Mouse (Mus musculus) heart, adult 2 months (tissue): ENCODE data around the gene Slc48a1. TPM values are rescaled to one million over a fixed set of nuclear protein-coding genes. Genes with fewer than 3 reads are reported as not detected.
A peak's percentile ranks its signal among the peaks of the same experiment; 100 is the strongest.

ENCODE experiments used
- DNase-seq, 2 experiments: peaks; one replicate each; pipeline ENCODE4 v3.0.0; 2021
- H3K27ac ChIP-seq: fragments of 200-600 bp; 2 replicates; pipeline ENCODE4 v1.8.1; 2022
- H3K27me3 ChIP-seq: fragments of 200-500 bp; 2 replicates; pipeline ENCODE4 v1.6.1; 2012; ENCODE audit warnings: mild to moderate bottlenecking, low read length, inconsistent platforms, mixed read lengths; ENCODE audit not compliant: control insufficient read depth, insufficient read depth
- H3K36me3 ChIP-seq: fragments of 200-500 bp; 2 replicates; pipeline ENCODE4 v1.6.1; 2012; ENCODE audit warnings: low read length, inconsistent platforms; ENCODE audit not compliant: control insufficient read depth, insufficient read depth
- H3K4me1 ChIP-seq: fragments of 200-500 bp; 2 replicates; pipeline ENCODE4 v1.6.1; 2011; ENCODE audit warnings: low read length; ENCODE audit not compliant: control insufficient read depth, insufficient read depth
- H3K4me3 ChIP-seq: fragments of 200-600 bp; 2 replicates; pipeline ENCODE4 v1.8.1; 2022
- H3K79me2 ChIP-seq: fragments of 200-500 bp; replicated peaks from 2 replicates; pipeline ENCODE4 v1.6.1; 2012; ENCODE audit warnings: mild to moderate bottlenecking, inconsistent platforms, low read length, moderate library complexity, mixed read lengths; ENCODE audit not compliant: control insufficient read depth, insufficient read depth
- H3K9ac ChIP-seq: fragments of 200-500 bp; 2 replicates; pipeline ENCODE4 v1.6.1; 2012; ENCODE audit warnings: low read depth, mild to moderate bottlenecking, control low read depth, inconsistent platforms, low read length, mixed read lengths
- CTCF ChIP-seq: fragments of 200-600 bp; IDR thresholded peaks from 2 replicates; pipeline ENCODE4 v1.8.1; 2022; ENCODE audit warnings: antibody characterized with exemption, mild to moderate bottlenecking, moderate library complexity
- EP300 ChIP-seq: fragments of 200-500 bp; IDR thresholded peaks from 2 replicates; pipeline ENCODE4 v1.6.1; 2011; ENCODE audit warnings: low read depth, low read length, control low read depth; ENCODE audit not compliant: insufficient read depth
- POLR2A ChIP-seq: fragments of 200-500 bp; IDR thresholded peaks from 2 replicates; pipeline ENCODE4 v1.6.1; 2011; ENCODE audit warnings: mild to moderate bottlenecking, low read depth, low read length, control low read depth; ENCODE audit not compliant: insufficient read depth
- WGBS: fragments of 180-500 bp; shearing (Covaris S2); methylation state at CpG from one replicate; pipeline ENCODE4 v1.1.7; 2018; 5-methylcytosine and 5-hydroxymethylcytosine counted together
- intact Hi-C: fragments of 180-260 bp; cut with DNase I; formaldehyde crosslinking; loops from one replicate; pipeline ENCODE4 v1.15.1; 2025
- polyA plus RNA-seq: library from polyadenylated mRNA; depleted of rRNA; stranded (reverse); fragments of >200 nt; gene quantifications from 2 replicates; pipeline ENCODE4 v1.2.3, GENCODE M21; 2012
- total RNA-seq, 2 experiments: library from RNA; stranded (reverse); gene quantifications; 2 replicates each; pipeline ENCODE4 v1.2.3; 2021

The Slc48a1 gene
- total and polyA plus RNA-seq, 3 experiments = 72.7 to 85.3 (median 73.0) TPM

DNA sequence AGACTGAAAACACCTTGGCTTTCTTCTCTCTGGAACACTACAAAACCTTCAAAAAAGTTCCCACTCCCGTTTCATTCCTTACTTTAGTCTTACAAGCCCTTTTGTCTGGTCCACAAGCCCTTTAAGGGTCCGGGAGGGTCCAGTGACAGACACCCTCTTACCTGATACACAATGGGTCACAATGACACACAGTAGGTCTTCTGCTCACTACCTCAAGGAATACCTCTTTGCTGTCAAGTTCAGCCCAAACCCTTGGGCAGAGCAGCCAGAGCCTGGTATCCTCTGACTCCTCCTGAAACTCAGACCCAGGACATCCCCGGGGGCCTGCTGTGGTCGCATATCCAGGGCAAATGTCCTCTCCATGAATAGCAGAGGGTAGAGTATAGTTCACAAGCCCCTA lies 29.4 kb upstream of the Slc48a1 start:
- H3K9ac ChIP-seq = no peak overlapping the region
- peaks cover 16% of the 10 kb centered on the region for H3K4me1 ChIP-seq
- no peak overlapping the region for H3K4me3 ChIP-seq
- no peaks in the 10 kb centered on the region for H3K79me2 ChIP-seq
- intact Hi-C loops = no loop called here
- TF ChIP-seq POLR2A (no peak), EP300 (no peak), CTCF (no peak)
- no peak overlapping the region for H3K27ac ChIP-seq
- 84% methylated on average over 4 of the region's 4 CpGs for WGBS
- peaks cover 12% of the 10 kb centered on the region for H3K36me3 ChIP-seq
- DNase-seq = no peak
- no peaks in the 10 kb centered on the region for H3K27me3 ChIP-seq

DNA sequence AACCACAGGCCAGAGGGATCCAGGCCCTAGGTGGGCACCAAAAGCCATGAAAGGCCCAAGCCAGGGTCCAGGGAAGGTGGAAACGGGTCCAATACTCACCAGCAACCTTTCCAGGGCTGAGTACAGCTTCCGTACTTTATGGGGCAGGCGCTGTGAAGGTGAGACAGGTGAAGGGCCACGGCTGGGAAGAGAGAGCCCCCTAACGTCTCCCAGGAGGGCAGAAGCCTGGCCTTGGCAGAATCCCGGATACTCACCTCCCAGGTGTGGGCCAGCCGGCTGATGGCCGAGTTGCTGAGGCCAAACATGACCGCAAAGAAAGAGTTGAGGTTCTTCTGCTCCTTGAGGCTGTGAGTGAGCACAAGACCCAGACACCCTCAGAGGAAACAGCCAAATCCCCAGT lies 28.9 kb upstream of the Slc48a1 start:
- no peak for DNase-seq
- Histone ChIP-seq H3K27ac (no peak overlapping the region), H3K36me3 (peaks cover 12% of the 10 kb centered on the region), H3K9ac (no peak overlapping the region), H3K79me2 (no peaks in the 10 kb centered on the region), H3K4me1 (peaks cover 20% of the 10 kb centered on the region), H3K4me3 (no peak overlapping the region), H3K27me3 (no peaks in the 10 kb centered on the region)
- intact Hi-C loops = no loop called here
- 94% methylated on average over 9 of the region's 9 CpGs for WGBS
- TF ChIP-seq EP300 (no peak), CTCF (no peak), POLR2A (no peak)

DNA sequence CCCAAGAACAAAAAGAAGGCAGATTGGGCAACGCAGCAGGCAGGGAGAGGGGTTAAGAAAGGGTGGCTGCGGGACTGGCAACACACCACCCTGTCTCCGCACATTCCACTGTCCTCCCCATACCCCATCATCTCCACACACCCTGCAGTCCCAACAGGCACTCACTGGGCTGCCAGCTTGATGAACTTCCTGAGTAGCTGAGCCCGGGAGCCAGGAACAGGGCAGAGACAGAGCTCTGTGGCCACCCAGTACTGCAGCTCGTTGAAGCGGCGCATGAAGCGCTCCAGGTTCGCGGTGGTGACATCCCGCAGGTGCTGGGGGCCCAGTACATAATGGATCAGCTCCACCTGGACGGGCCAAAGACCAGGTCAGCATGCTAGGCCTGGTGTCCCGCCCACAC lies 28.5 kb upstream of the Slc48a1 start:
- Histone ChIP-seq H3K9ac (no peak overlapping the region), H3K36me3 (peaks cover 13% of the 10 kb centered on the region), H3K79me2 (no peaks in the 10 kb centered on the region), H3K27me3 (no peaks in the 10 kb centered on the region), H3K4me1 (peaks cover 20% of the 10 kb centered on the region), H3K27ac (no peak overlapping the region), H3K4me3 (no peak overlapping the region)
- TF ChIP-seq CTCF = no peak
- 87% methylated on average over 13 of the region's 13 CpGs for WGBS
- intact Hi-C loops = loop anchor here (2.0 kb wide), 1 partner anchor 27 kb away; no protein-coding TSS in a partner anchor
- DNase-seq = no peak

DNA sequence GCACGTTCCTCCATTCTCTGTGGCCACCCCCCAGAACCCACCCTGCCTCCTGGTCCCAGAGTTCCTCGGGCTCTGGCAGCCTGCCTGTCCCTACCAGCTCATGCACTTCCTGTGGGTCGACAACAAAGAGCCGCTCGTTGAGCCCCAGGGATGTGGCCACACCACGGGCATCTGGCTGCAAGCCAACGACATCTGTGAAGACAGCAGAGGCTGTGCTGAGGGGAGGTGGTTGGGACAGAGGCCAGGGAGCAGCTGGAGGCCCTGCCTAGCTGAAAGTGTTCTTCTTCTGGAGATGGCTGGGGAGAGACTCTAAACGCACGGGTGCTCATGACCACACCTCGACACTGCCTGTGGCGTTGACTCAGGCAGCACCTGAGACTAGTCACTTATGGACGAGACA lies 27.6 kb upstream of the Slc48a1 start:
- TF ChIP-seq POLR2A (no peak), CTCF (no peak), EP300 (no peak)
- Histone ChIP-seq H3K27ac (peak overlapping the region; percentile 26; the same call in 1 of the 2 replicates), H3K4me3 (no peak overlapping the region), H3K27me3 (no peaks in the 10 kb centered on the region), H3K79me2 (no peaks in the 10 kb centered on the region), H3K9ac (no peak overlapping the region), H3K36me3 (peaks cover 13% of the 10 kb centered on the region), H3K4me1 (peaks cover 14% of the 10 kb centered on the region)
- 12% methylated on average over 12 of the region's 12 CpGs for WGBS
- peak; percentile 69 to 73 for DNase-seq
- intact Hi-C loops = loop anchor here (2.0 kb wide), 1 partner anchor 26 kb away; no protein-coding TSS in a partner anchor

DNA sequence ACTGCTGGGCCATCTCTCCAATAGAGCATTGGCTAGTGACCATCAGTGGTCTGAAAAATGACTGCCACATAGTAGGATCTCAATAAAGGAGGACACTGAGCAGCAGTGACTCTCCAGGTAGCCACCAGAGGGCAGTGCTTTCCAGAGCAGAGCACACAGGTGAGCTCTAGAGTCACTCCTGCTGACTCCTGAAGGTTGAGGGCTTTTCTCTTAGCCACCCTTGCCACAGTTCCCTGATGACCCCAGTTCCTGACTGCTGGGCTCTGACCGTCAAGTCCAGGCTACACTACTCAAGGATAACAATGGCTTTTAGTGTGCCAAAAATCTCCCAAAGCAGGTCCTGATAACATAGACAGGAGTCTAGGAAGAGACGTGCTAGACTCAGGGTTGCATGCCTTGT lies 26.6 kb upstream of the Slc48a1 start:
- WGBS = 43% methylated on average over 2 of the region's 2 CpGs
- H3K9ac ChIP-seq = no peak overlapping the region
- no peak for DNase-seq
- intact Hi-C loops = loop anchor here (2.0 kb wide), 1 partner anchor 25 kb away; no protein-coding TSS in a partner anchor
- no peaks in the 10 kb centered on the region for H3K79me2 ChIP-seq
- H3K36me3 ChIP-seq = peaks cover 13% of the 10 kb centered on the region
- no peak overlapping the region for H3K4me3 ChIP-seq
- TF ChIP-seq POLR2A = no peak; the same call in 1 of the 2 replicates
- TF ChIP-seq CTCF = peak; percentile 67
- TF ChIP-seq EP300 = peak; percentile 68; the same call in 1 of the 2 replicates
- H3K27me3 ChIP-seq = no peaks in the 10 kb centered on the region
- H3K27ac ChIP-seq = peak overlapping the region; percentile 59; the same call in 1 of the 2 replicates
- peaks cover 11% of the 10 kb centered on the region for H3K4me1 ChIP-seq

DNA sequence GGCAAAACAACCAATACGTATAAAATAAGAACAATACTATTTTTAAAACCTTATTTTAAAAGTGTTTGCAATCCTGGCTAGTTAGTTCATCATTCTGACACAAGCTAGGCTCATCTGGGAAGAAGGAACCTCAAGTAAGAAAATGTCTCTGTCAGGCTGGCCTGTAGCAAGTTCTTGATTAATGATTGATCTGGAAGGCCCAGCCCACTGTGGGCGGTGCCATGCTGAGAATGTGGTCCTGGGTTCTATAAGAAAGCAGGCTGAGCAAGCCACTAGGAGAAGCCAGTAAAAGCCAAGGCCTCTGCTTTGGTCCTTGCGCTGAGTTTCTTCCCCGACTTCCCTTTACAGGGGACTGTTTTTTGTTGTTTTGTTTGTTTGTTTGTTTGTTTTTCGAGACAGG lies 25.8 kb upstream of the Slc48a1 start:
- Histone ChIP-seq H3K27ac (peak overlapping the region; percentile 59), H3K9ac (no peak overlapping the region), H3K79me2 (no peaks in the 10 kb centered on the region), H3K4me3 (no peak overlapping the region), H3K27me3 (no peaks in the 10 kb centered on the region), H3K36me3 (peaks cover 13% of the 10 kb centered on the region), H3K4me1 (peaks cover 10% of the 10 kb centered on the region)
- 91% methylated on average over 5 of the region's 5 CpGs for WGBS
- TF ChIP-seq CTCF (no peak), EP300 (no peak), POLR2A (no peak)
- DNase-seq = no peak
- intact Hi-C loops = no loop called here
